Mouse (Mus musculus): ENCODE results near the gene Krtap28-10.
"Not testable (repeated sequence)": the region's sequence is repeated elsewhere in the genome, so short reads cannot be mapped to it uniquely, and the experiment has no call there.

The Krtap28-10 gene

GRCm38 (mm10) chr1:83014477-83014876, 27.8 kb downstream of the Krtap28-10 start:
- no peak for DNase-seq (ENCODE audit: low spot score)

- no peak for DNase-seq (ENCODE audit: low spot score)
Observed at GRCm38 (mm10) chr1:83007471-83007870, 34.8 kb downstream of the Krtap28-10 start.

GRCm38 (mm10) chr1:83006218-83007179, 35.8 kb downstream of the Krtap28-10 start:
- peak; percentile 12 for DNase-seq (ENCODE audit: low spot score)

- not testable (repeated sequence) for DNase-seq (ENCODE audit: low spot score)
Observed at GRCm38 (mm10) chr1:83000306-83000705, 42.0 kb downstream of the Krtap28-10 start, which contains the start of gene Gm47959. TSS of gene Gm47959 (plus strand) at chr1:83000548.

- no peak for DNase-seq (ENCODE audit: low spot score)
Observed at GRCm38 (mm10) chr1:82993947-82994346, 48.3 kb downstream of the Krtap28-10 start.

GRCm38 (mm10) chr1:82992093-82992492, 50.2 kb downstream of the Krtap28-10 start:
- DNase-seq (ENCODE audit: low spot score) = no peak

- DNase-seq (ENCODE audit: low spot score) = no peak
Observed at GRCm38 (mm10) chr1:82991596-82991995, 50.7 kb downstream of the Krtap28-10 start.

Measured in urinary bladder, postnatal 14 days (tissue).